Mouse (Mus musculus) forebrain, postnatal 0 days (tissue): ENCODE results near the gene Tenm3. TPM values are rescaled to one million over a fixed set of nuclear protein-coding genes. Genes with fewer than 3 reads are reported as not detected.
A peak's percentile ranks its signal among the peaks of the same experiment; 100 is the strongest.
"Not testable (repeated sequence)": the region's sequence is repeated elsewhere in the genome, so short reads cannot be mapped to it uniquely, and the experiment has no call there.

Source experiments
- ATAC-seq: fragments of 200-750 bp; cut with Nextera tagmentation; 2 replicates; pipeline ENCODE4 v1.8.0; 2017; ENCODE audit warnings: mild to moderate bottlenecking, moderate library complexity
- DNase-seq: peaks from one replicate; pipeline ENCODE4 v3.0.0-alpha.2; 2015
- H3K27ac ChIP-seq: fragments of 300-500 bp; sonication (generic); 2 replicates; pipeline ENCODE4 v1.5.1; 2014; ENCODE audit warnings: low read depth, mild to moderate bottlenecking, antibody characterized with exemption, low read length, moderate library complexity, mixed read lengths
- H3K27me3 ChIP-seq: fragments of 300-500 bp; sonication (generic); 2 replicates; pipeline ENCODE4 v1.6.1; 2014; ENCODE audit warnings: mild to moderate bottlenecking, low read length, mixed read lengths; ENCODE audit not compliant: insufficient read depth
- H3K36me3 ChIP-seq: fragments of 300-500 bp; sonication (generic); 2 replicates; pipeline ENCODE4 v1.6.1; 2014; ENCODE audit warnings: mild to moderate bottlenecking, moderate library complexity; ENCODE audit not compliant: insufficient read depth
- H3K4me1 ChIP-seq: fragments of 300-500 bp; sonication (generic); 2 replicates; pipeline ENCODE4 v1.6.1; 2014; ENCODE audit warnings: antibody characterized with exemption; ENCODE audit not compliant: insufficient read depth
- H3K4me2 ChIP-seq: fragments of 300-500 bp; sonication (generic); 2 replicates; pipeline ENCODE4 v1.6.1; 2014; ENCODE audit warnings: low read depth, mild to moderate bottlenecking, moderate library complexity
- H3K4me3 ChIP-seq: fragments of 300-500 bp; sonication (generic); 2 replicates; pipeline ENCODE4 v1.5.1; 2014; ENCODE audit warnings: low read depth, low read length, mixed read lengths
- H3K9ac ChIP-seq: fragments of 300-500 bp; sonication (generic); 2 replicates; pipeline ENCODE4 v1.6.1; 2014; ENCODE audit warnings: mild to moderate bottlenecking
- H3K9me3 ChIP-seq: fragments of 300-500 bp; sonication (generic); 2 replicates; pipeline ENCODE4 v1.6.1; 2016; ENCODE audit warnings: low read length
- CTCF ChIP-seq: sonication (generic); IDR thresholded peaks from 2 replicates; pipeline ENCODE4 v1.5.1; 2016; ENCODE audit warnings: antibody characterized with exemption, control low read depth, low read depth
- WGBS: fragments of 180-500 bp; shearing (Covaris S2); extraction: QIAGEN DNeasy Blood & Tissue Kit; methylation state at CpG from one replicate; pipeline ENCODE4 v1.1.7; 2014; 5-methylcytosine and 5-hydroxymethylcytosine counted together
- polyA plus RNA-seq: library from polyadenylated mRNA; unstranded; fragments of >200 nt; fragmentation: Nextera tagmentation; extraction: Ambion mirVana; gene quantifications from 2 replicates; pipeline ENCODE4 v1.2.1, GENCODE M21; 2015
- total RNA-seq: library from RNA; depleted of rRNA; stranded (reverse); fragments of >200 nt; gene quantifications from 2 replicates; pipeline ENCODE4 v1.2.3, GENCODE M21; 2014

The Tenm3 gene
- total and polyA plus RNA-seq, 2 experiments from 2014 or later: 21.6 to 111 TPM

GRCm38 (mm10) chr8:48203611-48204010, 640.1 kb downstream of the Tenm3 start:
- H3K4me1 ChIP-seq: no peaks in the 10 kb centered on the region
- no peak overlapping the region for H3K4me3 ChIP-seq
- 56% methylated on average over 9 of the region's 9 CpGs for WGBS
- ATAC-seq: no peak
- H3K36me3 ChIP-seq: no peaks in the 10 kb centered on the region
- no peak overlapping the region for H3K4me2 ChIP-seq
- no peaks in the 10 kb centered on the region for H3K27me3 ChIP-seq
- no peak overlapping the region for H3K9ac ChIP-seq
- H3K27ac ChIP-seq: no peak overlapping the region
- no peak for DNase-seq
- TF ChIP-seq CTCF: no peak
- no peaks in the 10 kb centered on the region for H3K9me3 ChIP-seq

- DNase-seq (no peak), ATAC-seq (no peak)
- Histone ChIP-seq H3K4me2 (no peak overlapping the region), H3K4me3 (no peak overlapping the region), H3K4me1 (no peaks in the 10 kb centered on the region), H3K27me3 (no peaks in the 10 kb centered on the region), H3K36me3 (no peaks in the 10 kb centered on the region), H3K9ac (no peak overlapping the region), H3K27ac (no peak overlapping the region), H3K9me3 (no peaks in the 10 kb centered on the region)
- no peak for TF ChIP-seq CTCF
- 56% methylated on average over 6 of the region's 6 CpGs for WGBS
Observed at GRCm38 (mm10) chr8:48203161-48203560, 640.6 kb downstream of the Tenm3 start.

- no peaks in the 10 kb centered on the region for H3K4me1 ChIP-seq
- H3K27ac ChIP-seq: no peak overlapping the region
- DNase-seq (no peak), ATAC-seq (no peak)
- WGBS: 43% methylated on average over 3 of the region's 3 CpGs
- TF ChIP-seq CTCF: no peak
- H3K36me3 ChIP-seq: no peaks in the 10 kb centered on the region
- no peak overlapping the region for H3K9ac ChIP-seq
- H3K4me2 ChIP-seq: no peak overlapping the region
- no peaks in the 10 kb centered on the region for H3K9me3 ChIP-seq
- H3K27me3 ChIP-seq: no peaks in the 10 kb centered on the region
- no peak overlapping the region for H3K4me3 ChIP-seq
Observed at GRCm38 (mm10) chr8:48202632-48203031, 641.1 kb downstream of the Tenm3 start.

- Histone ChIP-seq H3K9ac (no peak overlapping the region), H3K4me1 (no peaks in the 10 kb centered on the region), H3K4me2 (no peak overlapping the region), H3K4me3 (no peak overlapping the region), H3K27me3 (no peaks in the 10 kb centered on the region), H3K36me3 (no peaks in the 10 kb centered on the region), H3K9me3 (no peaks in the 10 kb centered on the region), H3K27ac (no peak overlapping the region)
- peak; percentile 45; the same call in 1 of the 2 replicates for ATAC-seq
- no peak for TF ChIP-seq CTCF
- DNase-seq: no peak
- 72% methylated on average over 9 of the region's 9 CpGs for WGBS
Observed at GRCm38 (mm10) chr8:48199171-48199570, 644.6 kb downstream of the Tenm3 start.

- DNase-seq (no peak), ATAC-seq (no peak)
- WGBS: 96% methylated on average over 9 of the region's 9 CpGs
- H3K4me2 ChIP-seq: no peak overlapping the region
- TF ChIP-seq CTCF: no peak
- H3K4me3 ChIP-seq: no peak overlapping the region
- H3K9ac ChIP-seq: no peak overlapping the region
- H3K9me3 ChIP-seq: no peaks in the 10 kb centered on the region
- no peak overlapping the region for H3K27ac ChIP-seq
- no peaks in the 10 kb centered on the region for H3K27me3 ChIP-seq
- H3K36me3 ChIP-seq: no peaks in the 10 kb centered on the region
- H3K4me1 ChIP-seq: no peaks in the 10 kb centered on the region
Observed at GRCm38 (mm10) chr8:48195971-48196370, 647.8 kb downstream of the Tenm3 start.

- ATAC-seq (no peak), DNase-seq (no peak)
- WGBS: 97% methylated on average over 12 of the region's 12 CpGs
- Histone ChIP-seq H3K9me3 (no peaks in the 10 kb centered on the region), H3K27me3 (no peaks in the 10 kb centered on the region), H3K4me3 (no peak overlapping the region), H3K27ac (no peak overlapping the region), H3K4me2 (no peak overlapping the region), H3K4me1 (no peaks in the 10 kb centered on the region), H3K9ac (no peak overlapping the region), H3K36me3 (no peaks in the 10 kb centered on the region)
- TF ChIP-seq CTCF: no peak
Observed at GRCm38 (mm10) chr8:48188586-48188985, 655.2 kb downstream of the Tenm3 start.

DNA sequence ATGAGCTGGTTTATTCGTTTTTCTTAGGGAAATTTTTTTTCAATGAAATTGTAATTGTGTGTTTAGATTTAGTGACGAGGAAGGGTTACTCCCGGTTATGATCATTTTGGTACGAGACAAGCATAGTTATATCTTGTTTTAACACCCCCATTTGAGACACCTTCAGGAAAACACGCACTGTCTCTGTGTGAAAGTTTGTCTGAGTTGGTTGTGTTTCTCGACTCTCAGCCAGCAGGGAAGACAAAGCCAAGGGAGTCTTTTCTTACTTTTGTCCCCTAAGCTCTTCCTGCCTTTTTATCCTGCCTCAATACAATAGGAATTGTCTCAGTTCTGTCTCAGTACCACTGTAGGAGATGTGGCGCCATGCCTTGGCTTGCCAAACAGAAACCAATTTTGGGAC, 660.0 kb downstream of the Tenm3 start:
- no peak overlapping the region for H3K4me3 ChIP-seq
- H3K27me3 ChIP-seq: no peaks in the 10 kb centered on the region
- H3K9me3 ChIP-seq: no peaks in the 10 kb centered on the region
- ATAC-seq (no peak), DNase-seq (no peak)
- no peak overlapping the region for H3K4me2 ChIP-seq
- 78% methylated on average over 7 of the region's 7 CpGs for WGBS
- no peak overlapping the region for H3K9ac ChIP-seq
- no peak overlapping the region for H3K27ac ChIP-seq
- TF ChIP-seq CTCF: no peak
- no peaks in the 10 kb centered on the region for H3K4me1 ChIP-seq
- no peaks in the 10 kb centered on the region for H3K36me3 ChIP-seq

GRCm38 (mm10) chr8:48181000-48181399, 662.8 kb downstream of the Tenm3 start:
- Histone ChIP-seq H3K27me3 (no peaks in the 10 kb centered on the region), H3K27ac (no peak overlapping the region), H3K9me3 (no peaks in the 10 kb centered on the region), H3K9ac (no peak overlapping the region), H3K4me2 (no peak overlapping the region), H3K4me3 (no peak overlapping the region), H3K4me1 (no peaks in the 10 kb centered on the region), H3K36me3 (no peaks in the 10 kb centered on the region)
- DNase-seq: no peak
- TF ChIP-seq CTCF: no peak
- ATAC-seq: no peak
- 98% methylated on average over 3 of the region's 3 CpGs for WGBS

DNA sequence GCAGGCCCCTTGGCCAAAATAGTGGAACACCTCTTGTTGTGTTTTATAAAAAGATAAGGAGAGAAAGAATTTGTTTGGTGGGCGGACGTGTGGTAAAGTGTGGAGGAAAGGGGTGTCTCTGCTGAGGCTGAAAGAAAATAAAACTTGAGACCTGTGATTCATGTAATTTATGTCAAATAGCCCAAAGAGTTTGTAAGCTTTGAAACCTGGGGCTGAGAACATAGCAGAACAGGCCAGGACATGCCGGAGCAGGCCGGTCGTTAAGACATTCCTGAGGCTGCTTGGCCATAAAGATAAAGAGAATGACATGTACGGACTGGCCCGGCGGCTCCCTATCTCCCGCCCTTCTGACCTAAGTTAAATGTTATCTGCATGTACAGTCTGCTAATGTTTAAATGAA, 663.6 kb downstream of the Tenm3 start:
- WGBS: 94% methylated on average over 9 of the region's 9 CpGs

More for the DNA sequence above, 663.6 kb downstream of the Tenm3 start:
- H3K36me3 ChIP-seq, H3K4me3 ChIP-seq, H3K27ac ChIP-seq, H3K9ac ChIP-seq, H3K4me2 ChIP-seq, H3K4me1 ChIP-seq, H3K27me3 ChIP-seq, H3K9me3 ChIP-seq, ATAC-seq, DNase-seq: not testable (repeated sequence)
